Mouse (Mus musculus) MEL (cell line): ENCODE data around the gene Cd300ld4. TPM values are rescaled to one million over a fixed set of nuclear protein-coding genes. Genes with fewer than 3 reads are reported as not detected.

Source experiments
- DNase-seq: peaks from one replicate; pipeline ENCODE4 v3.0.0; 2011; ENCODE audit warnings: low read depth, low spot score
- H3K27ac ChIP-seq: 2 replicates; pipeline ENCODE4 v1.5.1; 2012; ENCODE audit warnings: low read depth, mild to moderate bottlenecking, control low read depth, low read length, moderate library complexity; ENCODE audit not compliant: control insufficient read depth
- H3K27me3 ChIP-seq, 2 experiments: fragments of 150-350 bp in 1 of 2; sonication (generic) in 1 of 2; 2 replicates each; pipeline ENCODE4 v1.6.1; 2012; ENCODE audit warnings: low read length in 2 of 2, mild to moderate bottlenecking in 2 of 2, improper control_type of control experiment in 1 of 2, moderate library complexity in 1 of 2; ENCODE audit not compliant: insufficient read depth in 2 of 2, control insufficient read depth in 1 of 2
- H3K36me3 ChIP-seq, 2 experiments: 2 replicates each; pipeline ENCODE4 v1.6.1; 2012 to 2014; ENCODE audit warnings: low read length in 2 of 2, improper control_type of control experiment in 1 of 2, inconsistent platforms in 1 of 2, mild to moderate bottlenecking in 1 of 2; ENCODE audit not compliant: insufficient read depth in 2 of 2, control insufficient read depth in 1 of 2
- H3K4me1 ChIP-seq, 2 experiments: fragments of 150-350 bp in 1 of 2; sonication (generic) in 1 of 2; 2 replicates each; pipeline ENCODE4 v1.6.1; 2012; ENCODE audit warnings: low read length in 2 of 2, improper control_type of control experiment in 1 of 2, mild to moderate bottlenecking in 1 of 2; ENCODE audit not compliant: insufficient read depth in 2 of 2, control insufficient read depth in 1 of 2
- H3K4me3 ChIP-seq, 2 experiments: fragments of 150-350 bp in 1 of 2; sonication (generic) in 1 of 2; 2 replicates each; pipeline ENCODE4 v1.5.1; 2012; ENCODE audit warnings: low read depth in 2 of 2, low read length in 2 of 2, mild to moderate bottlenecking in 2 of 2, moderate library complexity in 2 of 2, control low read depth in 1 of 2, improper control_type of control experiment in 1 of 2; ENCODE audit not compliant: control insufficient read depth in 1 of 2, insufficient read depth in 1 of 2
- H3K79me2 ChIP-seq: 2 replicates; pipeline ENCODE4 v1.6.1; 2012; ENCODE audit warnings: mild to moderate bottlenecking, low read length, moderate library complexity; ENCODE audit not compliant: control insufficient read depth, poor library complexity, insufficient read depth
- H3K9ac ChIP-seq: 2 replicates; pipeline ENCODE4 v1.6.1; 2012; ENCODE audit warnings: low read depth, mild to moderate bottlenecking, control low read depth, low read length, moderate library complexity; ENCODE audit not compliant: control insufficient read depth, poor library complexity, severe bottlenecking
- H3K9me3 ChIP-seq: fragments of 150-350 bp; sonication (generic); replicated peaks from 2 replicates; pipeline ENCODE4 v1.6.1; 2012; ENCODE audit warnings: mild to moderate bottlenecking, low read length, improper control_type of control experiment, moderate library complexity; ENCODE audit not compliant: insufficient read depth
- BHLHE40 ChIP-seq: IDR thresholded peaks from 2 replicates; pipeline ENCODE4 v1.6.1; 2012; ENCODE audit warnings: low read depth, mild to moderate bottlenecking, inconsistent platforms, low read length, improper control_type of control experiment, borderline replicate concordance
- CHD1 ChIP-seq: IDR thresholded peaks from 2 replicates; pipeline ENCODE4 v1.6.1; 2012; ENCODE audit warnings: low read depth, mild to moderate bottlenecking, inconsistent platforms, low read length, improper control_type of control experiment
- CHD2 ChIP-seq: IDR thresholded peaks from 2 replicates; pipeline ENCODE4 v1.6.1; 2011; ENCODE audit warnings: low read length, improper control_type of control experiment
- CTCF ChIP-seq, 3 experiments: IDR thresholded peaks in 2 of 3; conservative IDR thresholded peaks in 1 of 3; 2 replicates each; pipeline ENCODE4 v1.5.1; 2011 to 2012; ENCODE audit warnings: low read length in 3 of 3, low read depth in 2 of 3, mild to moderate bottlenecking in 2 of 3, improper control_type of control experiment in 1 of 3, inconsistent platforms in 1 of 3, mixed read lengths in 1 of 3, moderate library complexity in 1 of 3; ENCODE audit not compliant: control insufficient read depth in 1 of 3, insufficient read depth in 1 of 3, poor library complexity in 1 of 3, severe bottlenecking in 1 of 3
- EP300 ChIP-seq, 2 experiments: IDR thresholded peaks; 2 replicates each; pipeline ENCODE4 v1.6.1; 2011; ENCODE audit warnings: improper control_type of control experiment in 2 of 2, low read length in 2 of 2, low read depth in 1 of 2, mild to moderate bottlenecking in 1 of 2
- ETS1 ChIP-seq: IDR thresholded peaks from 2 replicates; pipeline ENCODE4 v1.6.1; 2012; ENCODE audit warnings: low read depth, mild to moderate bottlenecking, inconsistent platforms, low read length, improper control_type of control experiment, moderate library complexity
- GABPA ChIP-seq: IDR thresholded peaks from 2 replicates; pipeline ENCODE4 v1.6.1; 2012; ENCODE audit warnings: low read depth, mild to moderate bottlenecking, inconsistent platforms, low read length, improper control_type of control experiment, moderate library complexity
- GATA1 ChIP-seq: IDR thresholded peaks from 2 replicates; pipeline ENCODE4 v1.6.1; 2011; ENCODE audit warnings: low read depth, low read length, improper control_type of control experiment
- HCFC1 ChIP-seq: IDR thresholded peaks from 2 replicates; pipeline ENCODE4 v1.6.1; 2012; ENCODE audit warnings: low read depth, mild to moderate bottlenecking, inconsistent platforms, low read length, improper control_type of control experiment, moderate library complexity
- JUND ChIP-seq: IDR thresholded peaks from 2 replicates; pipeline ENCODE4 v1.6.1; 2011; ENCODE audit warnings: low read depth, mild to moderate bottlenecking, improper control_type of control experiment, low read length
- MAZ ChIP-seq: IDR thresholded peaks from 2 replicates; pipeline ENCODE4 v1.6.1; 2012; ENCODE audit warnings: low read depth, mild to moderate bottlenecking, inconsistent platforms, low read length, improper control_type of control experiment
- MYC ChIP-seq: IDR thresholded peaks from 2 replicates; pipeline ENCODE4 v1.6.1; 2011; ENCODE audit warnings: low read depth, mild to moderate bottlenecking, low read length, improper control_type of control experiment, moderate library complexity
- NELFE ChIP-seq: IDR thresholded peaks from 2 replicates; pipeline ENCODE4 v1.6.1; 2011; ENCODE audit warnings: low read depth, low read length, improper control_type of control experiment
- NRF1 ChIP-seq: IDR thresholded peaks from 2 replicates; pipeline ENCODE4 v1.6.1; 2014; ENCODE audit warnings: low read depth, mild to moderate bottlenecking, inconsistent platforms, low read length, improper control_type of control experiment, moderate library complexity; ENCODE audit not compliant: poor library complexity, insufficient read depth, severe bottlenecking
- POLR2A ChIP-seq, 2 experiments: IDR thresholded peaks; 2 replicates each; pipeline ENCODE4 v1.6.1; 2011 to 2012; ENCODE audit warnings: low read length in 2 of 2, mild to moderate bottlenecking in 2 of 2, control low read depth in 1 of 2, improper control_type of control experiment in 1 of 2, low read depth in 1 of 2, moderate library complexity in 1 of 2; ENCODE audit not compliant: control insufficient read depth in 1 of 2, insufficient read depth in 1 of 2, poor library complexity in 1 of 2
- POLR2AphosphoS2 ChIP-seq: IDR thresholded peaks from 2 replicates; pipeline ENCODE4 v1.6.1; 2011; ENCODE audit warnings: low read length, improper control_type of control experiment
- POLR2AphosphoS5 ChIP-seq: IDR thresholded peaks from 2 replicates; pipeline ENCODE4 v1.6.1; 2012; ENCODE audit warnings: low read depth, borderline replicate concordance, mild to moderate bottlenecking, inconsistent platforms, low read length, moderate library complexity, mixed read lengths
- RAD21 ChIP-seq: IDR thresholded peaks from 2 replicates; pipeline ENCODE4 v1.6.1; 2011; ENCODE audit warnings: mild to moderate bottlenecking, low read depth, low read length, improper control_type of control experiment
- RCOR1 ChIP-seq: IDR thresholded peaks from 2 replicates; pipeline ENCODE4 v1.6.1; 2012; ENCODE audit warnings: low read depth, mild to moderate bottlenecking, inconsistent platforms, low read length, improper control_type of control experiment
- SIN3A ChIP-seq: IDR thresholded peaks from 2 replicates; pipeline ENCODE4 v1.6.1; 2012; ENCODE audit warnings: low read length, improper control_type of control experiment, inconsistent platforms
- SMC3 ChIP-seq: IDR thresholded peaks from 2 replicates; pipeline ENCODE4 v1.6.1; 2011; ENCODE audit warnings: low read depth, low read length, improper control_type of control experiment
- TAL1 ChIP-seq: IDR thresholded peaks from 2 replicates; pipeline ENCODE4 v1.6.1; 2012; ENCODE audit warnings: mild to moderate bottlenecking, inconsistent platforms, low read length, moderate library complexity, mixed read lengths
- TCF12 ChIP-seq: IDR thresholded peaks from 2 replicates; pipeline ENCODE4 v1.6.1; 2014; ENCODE audit warnings: low read depth, mild to moderate bottlenecking, inconsistent platforms, low read length, improper control_type of control experiment, moderate library complexity
- USF1 ChIP-seq: IDR thresholded peaks from 2 replicates; pipeline ENCODE4 v1.6.1; 2014; ENCODE audit warnings: low read depth, mild to moderate bottlenecking, inconsistent platforms, low read length, improper control_type of control experiment, moderate library complexity
- ZKSCAN1 ChIP-seq: IDR thresholded peaks from 2 replicates; pipeline ENCODE4 v1.6.1; 2012; ENCODE audit warnings: low read depth, mild to moderate bottlenecking, inconsistent platforms, low read length, improper control_type of control experiment, moderate library complexity
- ZMIZ1 ChIP-seq: IDR thresholded peaks from 2 replicates; pipeline ENCODE4 v1.6.1; 2012; ENCODE audit warnings: low read depth, mild to moderate bottlenecking, inconsistent platforms, low read length, improper control_type of control experiment, moderate library complexity
- ZNF384 ChIP-seq: IDR thresholded peaks from 2 replicates; pipeline ENCODE4 v1.6.1; 2012; ENCODE audit warnings: low read depth, mild to moderate bottlenecking, inconsistent platforms, low read length, improper control_type of control experiment
- polyA plus RNA-seq, 2 experiments: library from polyadenylated mRNA; stranded (reverse) in 1 of 2; unstranded in 1 of 2; fragments of >175 nt in 1 of 2; fragments of >200 nt in 1 of 2; gene quantifications; 2 replicates each; pipeline versions ENCODE4 v1.2.1 to v1.2.4; 2012; ENCODE audit warnings: low replicate concordance in 2 of 2, low read depth in 1 of 2; ENCODE audit not compliant: insufficient read length in 2 of 2, insufficient read depth in 1 of 2, missing spikeins in 1 of 2
- total RNA-seq: library from RNA; depleted of rRNA; stranded (reverse); fragments of 300-350 nt; gene quantifications from 2 replicates; pipeline ENCODE4 v1.2.3, GENCODE M21; 2012

The Cd300ld4 gene
- total and polyA plus RNA-seq, 3 experiments: not detected

DNA sequence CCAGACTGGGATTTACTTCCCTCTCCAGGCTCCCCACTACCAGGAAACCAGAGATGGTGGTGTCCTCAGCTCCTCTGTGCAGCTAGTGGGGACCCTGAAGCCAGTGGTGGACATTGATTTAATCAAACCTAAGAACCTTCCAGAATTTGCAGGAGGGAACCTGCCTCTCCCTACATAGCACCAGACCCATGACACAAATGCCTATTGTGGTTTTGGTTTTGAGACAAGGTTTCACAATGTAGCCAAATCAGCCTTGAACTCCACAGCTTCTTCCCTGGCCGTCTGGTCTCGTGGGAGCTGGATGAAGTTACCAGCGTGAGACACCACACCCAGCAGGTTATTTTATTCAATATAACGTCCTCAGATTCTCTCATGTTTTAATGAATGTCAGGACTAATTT is 31.9 kb upstream of the Cd300ld4 start:
- H3K4me3 ChIP-seq: no peak overlapping the region
- no peak overlapping the region for H3K27ac ChIP-seq
- H3K27me3 ChIP-seq: no peaks in the 10 kb centered on the region; a peak in 1 of 4 replicates
- H3K36me3 ChIP-seq: no peaks in the 10 kb centered on the region
- TF ChIP-seq CTCF (IDR thresholded peaks at IDR 0.05 in 2 of 3, conservative IDR thresholded peaks at IDR 0.05 in 1 of 3; ENCODE audit: control insufficient read depth in 1 of 3, insufficient read depth in 1 of 3, low read depth in 2 of 3, low read length in 3 of 3, poor library complexity in 1 of 3, severe bottlenecking in 1 of 3): no peak
- no peak for TF ChIP-seq CHD1
- TF ChIP-seq MYC: no peak
- TF ChIP-seq ZMIZ1: no peak
- no peak for TF ChIP-seq ETS1
- no peak for TF ChIP-seq POLR2AphosphoS5
- no peak for TF ChIP-seq BHLHE40
- TF ChIP-seq ZKSCAN1: no peak
- no peak for TF ChIP-seq SIN3A
- no peak for TF ChIP-seq POLR2AphosphoS2
- DNase-seq: no peak
- no peaks in the 10 kb centered on the region for H3K79me2 ChIP-seq
- no peaks in the 10 kb centered on the region for H3K9me3 ChIP-seq
- no peak overlapping the region for H3K9ac ChIP-seq
- no peaks in the 10 kb centered on the region for H3K4me1 ChIP-seq

GRCm38 (mm10) chr11:115054537-115054936 is 27.7 kb upstream of the Cd300ld4 start:
- Histone ChIP-seq H3K36me3 (no peaks in the 10 kb centered on the region), H3K9ac (no peak overlapping the region), H3K4me1 (no peaks in the 10 kb centered on the region), H3K9me3 (no peaks in the 10 kb centered on the region), H3K79me2 (no peaks in the 10 kb centered on the region), H3K4me3 (no peak overlapping the region), H3K27ac (no peak overlapping the region), H3K27me3 (no peaks in the 10 kb centered on the region)
- DNase-seq: no peak
- TF ChIP-seq POLR2A (IDR thresholded peaks at IDR 0.05; ENCODE audit: control insufficient read depth in 1 of 2, insufficient read depth in 1 of 2, low read depth in 1 of 2, low read length in 2 of 2, poor library complexity in 1 of 2) (no peak), TCF12 (no peak), GABPA (no peak)

DNA sequence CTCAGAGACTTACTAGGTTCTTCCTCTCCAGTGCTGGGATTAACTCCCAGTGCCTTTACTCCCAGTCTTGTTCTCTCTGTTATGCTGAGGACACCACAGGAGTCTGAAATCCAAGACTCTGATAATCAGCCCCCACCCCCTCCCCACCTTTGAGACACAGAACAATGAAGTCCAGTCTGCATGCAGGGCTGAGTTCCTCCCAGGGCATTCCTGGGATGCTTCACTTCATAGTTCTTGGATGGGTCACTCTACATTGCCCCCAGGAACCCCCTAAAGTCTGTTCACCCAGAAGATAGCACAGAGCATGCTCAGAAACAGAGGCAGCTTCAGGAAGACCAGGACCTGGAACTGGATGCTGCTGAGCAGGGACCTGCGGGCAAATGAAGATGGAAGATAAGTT is 26.2 kb upstream of the Cd300ld4 start:
- no peak for TF ChIP-seq ZKSCAN1
- no peak for TF ChIP-seq CHD1
- TF ChIP-seq NELFE: no peak
- TF ChIP-seq NRF1: no peak
- TF ChIP-seq POLR2A (IDR thresholded peaks at IDR 0.05; ENCODE audit: control insufficient read depth in 1 of 2, insufficient read depth in 1 of 2, low read depth in 1 of 2, low read length in 2 of 2, poor library complexity in 1 of 2): no peak
- TF ChIP-seq GATA1: no peak
- no peak for TF ChIP-seq HCFC1
- TF ChIP-seq JUND: no peak
- no peak for TF ChIP-seq RCOR1
- TF ChIP-seq EP300 (IDR thresholded peaks at IDR 0.05; ENCODE audit: low read depth in 1 of 2, low read length in 2 of 2): no peak
- no peak for TF ChIP-seq BHLHE40
- no peak for TF ChIP-seq MAZ
- no peak for TF ChIP-seq TCF12
- TF ChIP-seq SMC3: no peak
- TF ChIP-seq TAL1: no peak
- no peak for TF ChIP-seq ZNF384
- TF ChIP-seq CHD2: no peak
- no peak for TF ChIP-seq RAD21
- TF ChIP-seq USF1: no peak
- Histone ChIP-seq H3K79me2 (no peaks in the 10 kb centered on the region), H3K4me1 (no peaks in the 10 kb centered on the region), H3K9ac (no peak overlapping the region), H3K9me3 (no peaks in the 10 kb centered on the region), H3K27me3 (no peaks in the 10 kb centered on the region), H3K36me3 (no peaks in the 10 kb centered on the region), H3K27ac (no peak overlapping the region), H3K4me3 (no peak overlapping the region)
- DNase-seq: no peak
